Mouse (Mus musculus) frontal cortex, postnatal 14 days (tissue): ENCODE measurements around the gene Ywhaq.
"Not testable (repeated sequence)": the region's sequence is repeated elsewhere in the genome, so short reads cannot be mapped to it uniquely, and the experiment has no call there.

Experiments
- DNase-seq, 2 experiments: peaks; one replicate each; pipeline ENCODE4 v3.0.0; 2022; ENCODE audit warnings: low spot score in 2 of 2

The Ywhaq gene

DNA sequence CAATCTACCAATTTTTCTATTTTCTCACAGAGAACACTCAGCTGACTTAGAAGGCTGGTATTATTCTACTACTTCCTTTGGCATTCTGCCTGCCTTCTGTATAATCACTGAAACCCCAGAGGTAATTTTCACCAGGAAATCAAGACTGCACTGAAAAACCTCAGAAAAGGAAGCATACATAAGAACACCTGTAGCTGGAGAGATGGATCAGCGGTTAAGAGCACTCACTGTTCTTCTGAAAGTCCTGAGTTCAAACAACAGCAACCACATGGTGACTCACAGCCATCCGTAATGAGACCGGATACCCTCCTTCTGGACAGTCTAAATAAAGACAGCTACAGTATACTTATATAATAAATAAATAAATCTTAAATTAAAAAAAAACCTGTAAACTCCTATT is 7.8 kb downstream of the Ywhaq start:
- no peak for DNase-seq

DNA sequence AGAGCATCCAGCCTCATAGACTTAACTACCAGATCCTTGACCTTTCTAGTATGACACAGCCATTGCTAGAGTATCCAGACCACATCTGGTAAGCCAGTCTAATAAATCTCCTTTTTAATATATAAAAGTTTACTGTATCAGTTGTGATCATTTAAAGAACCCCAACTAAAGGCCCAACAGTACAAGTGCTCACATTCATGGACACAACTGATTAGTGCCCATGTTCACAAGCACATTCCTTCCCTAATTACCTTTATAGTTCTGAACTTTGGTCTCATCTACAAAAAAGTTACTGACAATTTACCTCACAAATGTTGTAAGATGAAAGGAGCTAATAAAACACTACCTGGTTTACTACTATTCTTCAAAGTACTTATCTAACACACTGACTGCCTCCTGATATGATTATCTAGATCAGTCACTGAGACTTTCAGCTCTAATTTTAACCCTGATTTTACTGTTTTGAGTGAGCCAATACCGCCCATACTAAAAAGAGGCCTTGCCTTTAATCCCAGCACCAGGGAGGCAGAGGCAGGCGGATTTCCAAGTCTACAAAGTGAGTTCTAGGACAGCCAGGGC is 8.6 kb downstream of the Ywhaq start:
- DNase-seq = no peak

DNA sequence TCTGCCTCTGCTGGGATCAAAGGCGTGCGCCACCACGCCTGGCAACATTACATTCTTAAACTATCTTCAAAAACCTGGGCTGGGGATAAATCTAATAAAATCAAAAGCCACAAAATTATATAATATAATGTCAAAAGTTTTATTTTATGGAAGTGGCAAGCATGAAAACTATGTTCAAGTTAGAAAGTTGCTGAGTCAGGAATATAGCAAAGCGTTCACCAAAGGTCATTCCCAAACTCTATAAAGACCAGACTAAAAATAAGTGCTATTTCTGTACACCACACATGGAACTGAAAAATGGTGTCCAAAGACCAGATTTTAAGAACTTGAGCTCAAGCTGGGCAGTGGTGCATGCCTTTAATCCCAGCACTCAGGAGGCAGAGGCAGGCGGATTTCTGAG is 14.7 kb downstream of the Ywhaq start:
- DNase-seq = no peak

DNA sequence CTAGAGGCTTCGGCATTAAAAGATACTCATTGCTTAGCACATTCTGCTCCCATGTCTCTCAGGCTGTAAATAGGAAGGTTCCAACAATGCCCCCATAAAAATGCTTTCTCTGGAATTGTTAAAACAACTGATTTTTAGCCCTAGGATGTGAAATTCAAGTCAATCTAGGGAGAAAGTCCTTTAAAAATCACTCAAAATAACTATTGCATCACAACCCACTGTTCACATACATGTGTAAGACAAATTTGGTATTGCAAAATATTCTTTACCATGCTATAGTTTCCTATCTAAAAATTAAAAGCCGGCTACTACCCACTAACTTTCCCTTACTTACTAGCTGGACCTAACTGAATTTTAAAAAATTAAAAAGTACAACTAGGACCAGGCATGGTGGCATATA is 31.2 kb downstream of the Ywhaq start:
- DNase-seq = no peak

DNA sequence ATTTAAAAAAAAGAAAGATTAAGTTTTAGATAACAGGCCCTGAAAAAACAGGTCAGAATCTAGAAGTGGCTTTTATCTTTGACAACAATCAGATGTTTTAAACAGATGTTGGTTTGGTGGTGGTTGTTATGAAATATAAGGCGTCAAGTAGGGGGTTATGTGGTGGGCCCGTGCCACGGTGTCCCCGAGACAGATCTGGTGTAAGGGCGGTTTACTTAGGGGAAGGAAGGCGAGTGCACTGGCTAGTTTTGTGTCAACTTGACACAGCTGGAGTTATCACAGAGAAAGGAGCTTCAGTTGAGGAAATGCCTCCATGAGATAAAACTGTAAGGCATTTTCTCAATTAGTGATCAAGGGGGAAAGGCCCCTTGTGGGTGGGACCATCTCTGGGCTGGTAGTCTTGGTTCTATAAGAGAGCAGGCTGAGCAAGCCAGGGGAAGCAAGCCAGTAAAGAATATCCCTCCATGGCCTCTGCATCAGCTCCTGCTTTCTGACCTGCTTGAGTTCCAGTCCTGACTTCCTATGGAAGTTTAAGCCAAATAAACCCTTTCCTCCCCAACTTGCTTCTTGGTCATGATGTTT is 38.6 kb downstream of the Ywhaq start:
- not testable (repeated sequence) for DNase-seq

DNA sequence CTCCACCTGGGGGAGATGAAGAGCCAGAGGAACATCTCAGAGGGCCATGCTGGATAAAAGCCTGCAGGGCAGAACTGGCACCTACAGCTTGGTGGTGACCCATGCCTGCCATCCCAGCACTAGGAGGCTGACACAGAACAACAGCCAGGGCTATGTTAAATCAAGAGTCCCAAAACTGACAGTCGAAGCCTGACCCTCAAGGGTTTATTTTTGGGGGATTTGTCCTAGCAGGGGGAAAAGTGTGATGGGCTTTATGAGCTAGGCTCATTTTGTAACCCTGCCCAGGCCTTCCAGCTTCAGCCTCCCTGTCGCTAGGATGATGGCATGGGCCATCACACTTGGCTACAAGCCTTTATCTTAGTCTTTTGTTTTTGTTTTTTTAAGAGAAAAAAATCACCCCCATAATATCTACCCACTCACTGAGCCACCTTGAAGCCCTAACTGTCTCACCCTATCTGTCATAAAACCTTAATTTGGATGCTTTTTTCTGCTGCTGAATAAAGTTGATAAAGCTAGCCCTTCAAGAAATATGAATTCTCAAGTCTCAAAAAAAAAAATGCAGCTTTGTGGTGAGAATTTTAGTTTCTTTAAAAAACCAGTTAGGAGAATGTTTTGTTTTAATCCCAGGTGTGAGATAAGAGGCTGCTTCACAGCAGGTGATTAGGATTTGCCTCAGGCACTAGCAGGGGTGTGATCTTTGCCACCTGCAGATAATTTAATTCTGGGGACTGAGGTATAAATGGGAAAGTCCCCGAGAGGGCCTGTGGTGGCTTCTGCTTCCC is 41.9 kb downstream of the Ywhaq start:
- DNase-seq = no peak

DNA sequence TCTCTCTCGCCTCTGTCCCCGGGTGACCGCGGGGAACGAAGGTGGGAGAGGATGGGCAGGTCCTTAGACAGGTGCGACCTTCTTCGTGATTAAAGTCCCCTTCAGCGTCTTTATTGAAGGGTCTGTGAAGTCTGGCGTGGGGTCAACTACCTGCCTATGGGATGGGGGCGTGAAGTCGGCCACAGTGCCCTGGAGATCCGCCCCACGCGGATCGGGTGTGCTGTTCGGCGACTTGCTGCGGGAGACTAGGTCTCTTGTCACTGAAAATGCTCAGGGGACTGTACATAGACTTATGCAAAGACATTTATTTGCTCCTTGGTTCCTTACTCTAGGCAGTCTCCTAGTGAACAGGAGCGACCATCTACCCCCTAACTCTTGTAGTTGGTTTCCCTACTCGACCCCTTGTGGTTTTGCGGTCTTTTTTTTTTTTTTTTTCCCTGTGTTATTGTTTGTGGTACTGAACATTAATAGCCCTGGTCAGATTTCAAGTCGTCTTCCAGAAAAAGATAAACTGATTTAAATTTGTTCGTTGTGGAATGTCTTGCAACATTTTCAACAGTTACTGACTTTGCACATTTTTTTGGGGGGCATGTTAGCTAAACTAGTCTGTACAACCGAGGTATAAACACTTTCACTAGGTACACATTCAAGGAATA is 43.5 kb downstream of the Ywhaq start:
- no peak for DNase-seq

DNA sequence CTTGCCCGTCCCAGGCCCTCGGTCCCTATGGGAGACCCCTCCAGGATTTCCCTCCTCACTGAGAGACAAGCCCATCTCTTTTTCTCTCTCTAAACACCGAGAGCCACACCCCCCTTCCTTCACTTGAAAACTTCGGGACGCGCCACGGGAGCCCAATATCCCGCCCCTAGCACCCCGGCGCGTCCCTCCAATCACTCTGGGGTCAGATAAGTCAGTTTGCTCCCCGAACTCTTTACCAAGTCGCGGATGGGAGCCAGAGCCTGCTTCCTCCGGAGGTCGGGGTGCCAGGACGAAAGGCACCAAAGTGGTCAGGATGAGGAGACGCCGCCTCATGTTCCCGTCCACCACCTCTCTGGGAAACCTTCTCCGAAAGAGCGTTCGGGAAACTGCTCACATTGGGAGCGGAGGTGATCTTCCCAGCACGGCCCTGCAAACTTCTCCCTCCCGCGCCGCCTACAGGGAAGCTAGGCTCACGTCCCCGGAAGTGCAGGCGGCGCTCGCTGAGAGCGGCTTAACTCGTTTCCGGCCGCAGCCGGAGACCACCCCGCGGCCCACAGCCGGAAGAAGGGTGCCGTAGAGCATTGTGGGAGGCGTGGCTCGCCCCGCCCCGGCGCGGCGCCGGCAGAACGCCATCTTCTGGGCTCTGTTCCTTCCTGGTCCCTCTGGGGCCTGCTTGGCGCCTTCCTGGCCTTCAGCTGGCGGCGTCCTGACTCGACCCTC is 44.2 kb downstream of the Ywhaq start, which contains the start of gene Adam17:
Gene Adam17 (minus strand): TSS at position 533 of the 720 bp plus-strand sequence.
- peak; percentile 92 to 93 for DNase-seq

DNA sequence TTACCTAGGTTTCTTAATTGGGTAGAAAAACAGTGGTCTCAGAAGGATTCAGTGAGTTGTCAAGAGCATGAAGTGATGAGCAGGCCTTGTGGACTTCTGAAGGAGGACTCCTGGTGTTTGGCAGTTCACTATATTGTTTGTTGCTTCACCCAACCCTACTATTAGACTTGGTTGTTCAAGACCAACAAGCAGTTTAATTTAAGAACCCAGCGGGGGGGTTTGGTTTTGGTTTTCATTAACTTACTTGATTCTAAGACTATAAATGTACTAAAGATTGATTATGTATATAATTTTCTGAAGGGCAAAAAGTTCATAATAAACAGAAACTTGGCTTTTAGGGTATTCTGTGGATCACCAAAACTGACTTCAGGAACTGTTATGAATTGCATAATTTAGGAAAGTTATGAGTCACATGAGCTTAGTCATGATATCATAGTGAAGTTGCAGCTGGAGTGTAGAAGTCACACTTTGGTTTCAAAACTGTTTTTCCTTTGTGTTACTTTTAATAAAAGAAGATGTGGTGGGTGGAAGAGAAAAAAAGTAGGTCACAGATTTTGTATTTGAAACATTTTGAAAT is 47.3 kb downstream of the Ywhaq start:
- DNase-seq = no peak

DNA sequence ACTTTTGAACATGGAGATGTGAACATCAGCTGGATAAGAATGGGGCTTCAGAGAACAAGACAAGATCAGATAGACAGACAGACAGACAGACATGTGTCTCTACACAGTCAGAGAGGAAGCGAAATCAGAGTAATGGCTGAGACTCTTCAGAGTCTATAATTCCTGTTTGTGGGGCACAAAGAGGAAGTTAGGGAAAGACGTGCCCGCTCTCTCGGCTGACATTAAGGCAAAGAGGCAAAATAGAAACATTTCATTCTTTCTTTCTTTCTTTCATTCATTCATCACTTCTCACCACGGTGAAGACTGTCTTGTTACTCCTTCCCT is 48.4 kb downstream of the Ywhaq start:
- no peak for DNase-seq

DNA sequence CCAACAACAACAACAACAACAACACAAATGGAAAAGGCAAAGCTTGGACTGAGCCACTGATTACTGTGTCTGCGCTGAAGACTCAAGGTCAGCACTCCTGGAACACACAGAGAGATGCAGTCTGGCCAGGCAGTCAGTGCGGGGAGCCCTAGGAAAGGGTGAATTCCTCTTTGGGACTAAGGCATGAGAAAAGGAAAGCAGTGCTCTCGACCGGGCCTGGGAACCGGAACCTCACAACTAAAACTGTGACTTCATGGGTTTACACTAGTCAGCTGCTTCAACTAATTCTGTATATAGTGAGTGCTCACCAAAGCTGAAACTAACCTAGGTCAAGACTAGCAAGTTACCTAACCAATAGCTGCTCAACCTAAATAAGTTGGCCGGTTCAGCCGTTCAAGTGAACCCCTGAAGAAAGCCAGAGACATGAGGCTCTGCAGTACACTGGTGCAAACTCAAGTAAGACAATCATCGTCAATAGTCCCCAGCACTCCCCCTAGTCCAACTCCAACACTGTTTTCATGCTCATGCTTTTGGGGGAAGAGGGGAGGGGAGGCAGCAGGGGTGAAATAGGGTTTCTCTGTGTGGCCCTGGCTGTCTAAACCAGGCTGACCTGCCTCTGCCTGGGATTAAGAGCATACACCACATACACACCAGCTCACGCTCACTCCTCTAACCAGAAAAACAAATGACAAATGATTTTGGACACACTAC is 48.9 kb downstream of the Ywhaq start:
- DNase-seq = no peak

DNA sequence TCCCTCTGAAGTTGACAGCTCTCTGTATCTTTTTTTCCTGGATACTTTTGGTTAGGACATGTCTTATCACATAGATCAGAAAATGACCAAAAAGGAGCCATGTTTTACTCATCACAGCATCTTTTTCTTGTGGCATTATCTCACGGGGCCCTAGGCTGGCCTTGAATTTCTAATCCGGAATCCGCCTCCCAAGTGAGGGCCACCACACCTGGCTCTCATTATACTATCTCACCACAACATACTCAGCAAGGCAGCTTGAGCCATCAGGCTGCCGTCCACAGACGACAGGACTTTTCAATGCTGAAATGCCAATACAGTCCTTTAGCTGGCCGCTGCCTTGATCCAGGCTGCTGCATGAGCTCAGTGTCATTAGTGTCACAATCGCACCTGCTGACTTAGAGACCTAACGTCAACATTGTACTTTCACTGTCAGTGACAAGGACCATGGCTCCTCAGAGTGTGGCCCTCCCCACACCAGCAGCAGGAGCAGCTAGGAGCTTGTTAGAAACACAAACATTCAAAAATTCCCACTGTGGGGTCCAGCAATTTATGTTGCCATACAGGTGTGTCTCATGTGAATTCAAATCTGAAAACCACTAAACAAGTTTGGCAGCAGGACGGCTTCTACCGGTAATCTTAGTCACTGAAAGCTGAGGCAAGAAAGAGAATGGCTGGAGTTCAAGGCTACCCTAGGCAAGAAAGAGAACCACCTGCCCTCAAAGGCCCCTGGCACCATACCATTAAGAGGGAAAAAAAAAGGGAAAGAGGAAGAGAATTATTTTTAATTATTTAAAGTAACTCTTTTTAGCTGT is 52.6 kb downstream of the Ywhaq start:
- DNase-seq = no peak

DNA sequence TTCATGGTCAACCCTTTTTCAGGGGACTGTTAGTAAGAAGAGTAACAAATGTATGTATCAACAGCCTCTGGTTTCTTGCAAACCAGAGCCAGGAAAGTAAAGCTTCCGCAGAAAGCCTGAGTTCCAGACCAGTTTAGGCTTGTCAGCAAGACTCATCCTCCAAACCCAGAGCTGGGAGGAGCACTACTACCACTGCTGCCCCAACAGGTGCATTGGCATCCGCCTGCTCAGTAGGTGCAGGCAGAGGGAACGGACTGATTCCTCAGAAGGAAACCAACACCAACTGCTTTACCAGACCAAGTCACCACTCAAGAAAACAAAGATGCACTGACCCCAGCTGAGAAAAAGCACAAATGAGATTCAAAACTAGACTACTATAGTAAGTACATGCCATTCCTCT is 54.2 kb downstream of the Ywhaq start:
- DNase-seq = no peak

DNA sequence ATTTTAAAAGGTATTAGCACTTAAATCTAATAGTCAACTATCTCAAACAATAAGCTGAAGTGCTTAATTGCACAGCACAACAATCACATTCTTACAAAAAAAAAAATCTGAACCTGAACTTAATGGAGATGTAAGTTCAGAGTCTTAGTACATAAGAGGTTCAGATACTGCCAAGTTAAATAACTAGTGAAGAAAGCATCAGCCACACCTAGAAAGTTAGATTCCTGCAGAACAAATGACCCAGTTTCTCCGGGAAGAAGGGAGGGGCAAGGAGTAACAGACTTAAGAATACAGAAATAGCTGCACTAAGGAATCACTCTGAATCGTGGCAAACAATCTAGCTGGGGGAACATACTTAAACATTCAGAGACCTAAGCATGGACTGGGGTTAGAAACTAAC is 54.8 kb downstream of the Ywhaq start:
- no peak for DNase-seq

DNA sequence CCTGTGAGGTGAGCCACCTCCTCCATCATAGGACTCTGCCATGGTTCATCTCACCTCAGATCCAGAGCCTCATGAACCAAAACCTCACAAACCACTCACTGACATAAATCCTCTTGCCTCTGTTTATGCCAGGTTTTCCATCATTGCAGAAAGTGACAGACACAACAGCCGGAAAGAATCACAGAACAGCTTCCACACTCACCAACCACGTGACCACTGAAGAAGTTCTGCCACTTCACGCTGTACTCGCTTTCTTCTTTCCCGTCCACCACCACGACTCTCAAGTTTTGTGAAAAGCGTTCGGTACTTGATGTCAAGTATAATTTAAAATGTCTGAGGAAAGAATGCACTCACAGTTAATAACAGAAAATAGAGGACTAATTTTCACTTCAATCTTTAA is 63.8 kb downstream of the Ywhaq start:
- no peak for DNase-seq

DNA sequence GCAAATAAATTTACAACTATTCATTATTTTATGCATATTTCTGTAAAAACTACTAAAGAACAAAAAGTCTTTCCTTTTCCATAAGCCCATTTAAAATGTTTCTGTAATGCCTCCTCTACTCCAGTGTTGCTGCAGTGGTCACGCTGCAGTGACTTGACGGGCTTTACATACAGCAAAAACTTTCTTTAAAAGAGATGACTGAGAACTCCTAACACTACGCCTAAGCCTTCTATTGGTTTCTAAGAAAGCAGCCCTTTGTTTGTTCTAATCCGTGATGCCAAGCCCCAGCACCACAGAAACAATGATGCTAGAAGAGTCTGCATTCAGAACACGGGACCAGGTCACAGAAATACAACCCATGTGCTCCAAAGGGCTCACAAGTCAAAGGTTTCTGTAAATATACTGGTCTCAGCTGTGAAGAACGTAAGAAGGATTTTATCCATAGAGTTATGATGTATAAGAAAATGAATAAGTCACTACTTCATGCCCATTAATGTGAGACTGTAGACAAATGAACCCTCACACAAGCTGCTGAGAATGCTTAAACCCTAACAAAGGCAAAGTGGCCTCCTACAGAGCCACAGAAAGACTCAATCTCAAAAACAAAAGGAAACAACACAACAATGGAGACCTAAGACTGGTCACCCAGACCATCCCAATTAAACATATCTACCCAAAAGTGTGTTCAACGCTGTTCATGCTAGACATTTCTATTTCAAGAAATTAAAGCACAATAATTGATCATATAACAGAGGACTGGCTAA is 67.1 kb downstream of the Ywhaq start:
- DNase-seq = no peak

DNA sequence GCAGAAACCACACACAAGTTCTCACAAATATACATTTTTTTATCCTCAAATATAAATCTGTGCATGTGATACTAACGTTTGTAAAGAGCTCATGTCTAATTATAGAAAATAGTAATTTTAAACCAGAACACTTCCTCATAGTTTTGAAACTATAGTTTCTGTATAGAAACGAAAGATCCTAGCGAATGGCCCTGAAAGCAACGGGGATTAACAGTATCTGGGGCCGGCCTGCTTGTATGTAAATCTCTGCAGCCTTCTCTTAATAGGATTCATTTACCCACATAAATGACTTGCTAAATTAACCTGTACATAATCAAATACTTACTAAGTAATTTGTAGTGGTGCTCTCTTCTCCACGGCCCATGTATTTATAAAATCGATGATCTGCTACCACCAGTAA is 70.5 kb downstream of the Ywhaq start:
- no peak for DNase-seq

DNA sequence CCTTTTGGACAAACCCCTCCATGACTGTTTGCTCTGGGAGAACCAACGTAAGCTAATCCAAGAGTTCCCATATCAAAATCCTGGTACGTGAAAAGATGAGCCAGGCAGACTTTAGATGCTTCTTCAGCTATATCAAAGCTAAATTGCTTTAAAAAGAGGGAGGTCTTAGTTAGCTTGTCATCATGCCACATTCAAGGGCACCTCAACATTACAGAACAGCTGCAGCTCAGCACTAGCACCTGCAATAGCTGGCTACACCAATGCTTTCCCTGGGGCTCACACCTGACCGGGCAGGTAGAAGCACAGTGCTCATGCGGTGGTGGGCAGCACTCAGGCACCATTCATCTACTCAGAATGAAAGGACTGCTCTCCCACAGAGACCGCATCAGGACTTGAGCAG is 76.8 kb downstream of the Ywhaq start:
- no peak for DNase-seq
